Mouse (Mus musculus): ENCODE results near the gene Nap1l5.

DNA sequence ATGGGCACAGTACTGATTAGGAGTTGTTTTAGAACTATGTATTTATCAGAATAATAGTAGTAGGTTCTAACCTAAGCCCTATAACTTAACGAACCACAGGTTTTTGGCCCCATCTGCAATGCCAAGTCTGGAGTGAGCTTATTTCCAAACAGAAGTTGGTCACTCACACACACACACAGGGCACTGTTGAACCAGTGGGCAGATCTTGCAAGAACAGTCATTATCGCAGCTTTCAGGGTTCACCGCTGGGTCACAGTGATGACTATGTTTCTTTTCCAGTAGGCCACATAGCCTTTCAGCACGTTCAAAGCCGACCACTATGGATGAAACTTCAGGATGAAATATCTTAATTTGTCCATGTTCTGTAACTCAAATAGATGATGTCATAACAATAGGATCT is 15.6 kb upstream of the Nap1l5 start:
- TF ChIP-seq POLR2A (IDR thresholded peaks at IDR 0.05; ENCODE audit: low read depth, low read length) (no peak), CTCF (conservative IDR thresholded peaks at IDR 0.05 in 1 of 2, IDR thresholded peaks at IDR 0.05 in 1 of 2; ENCODE audit: low read depth in 2 of 2, low read length in 2 of 2) (no peak), E2F4 (IDR thresholded peaks at IDR 0.05; ENCODE audit: insufficient replicate concordance, low read depth, low read length) (no peak), EP300 (IDR thresholded peaks at IDR 0.05; ENCODE audit: low read length) (no peak), RAD21 (IDR thresholded peaks at IDR 0.05; ENCODE audit: low read depth, low read length) (no peak), ZNF384 (IDR thresholded peaks at IDR 0.05; ENCODE audit: low read depth, low read length) (no peak), BHLHE40 (IDR thresholded peaks at IDR 0.05; ENCODE audit: low read depth, low read length) (no peak), USF1 (IDR thresholded peaks at IDR 0.05; ENCODE audit: low read depth, low read length) (no peak), SMC3 (IDR thresholded peaks at IDR 0.05; ENCODE audit: low read depth, low read length) (no peak), CHD2 (IDR thresholded peaks at IDR 0.05; ENCODE audit: low read length) (no peak), POLR2AphosphoS2 (IDR thresholded peaks at IDR 0.05; ENCODE audit: low read depth, low read length) (no peak), RCOR1 (conservative IDR thresholded peaks at IDR 0.05; ENCODE audit: low read depth, low read length) (no peak), MXI1 (IDR thresholded peaks at IDR 0.05; ENCODE audit: low read depth, low read length) (no peak)

Data from CH12.LX (cell line).